Mouse (Mus musculus) B cell, adult (primary cell): ENCODE measurements around the gene Cdh11. TPM values are rescaled to one million over a fixed set of nuclear protein-coding genes. Genes with fewer than 3 reads are reported as not detected.

Experiments used
- total RNA-seq: library from RNA; stranded (reverse); gene quantifications from 4 replicates; pipeline ENCODE4 v1.2.4, GENCODE M21; 2023; ENCODE audit not compliant: inconsistent age

Gene Cdh11
- 0.09 to 0.36 TPM (median 0.35 TPM) in 3 of 4 replicates, not detected in the other for total RNA-seq

DNA sequence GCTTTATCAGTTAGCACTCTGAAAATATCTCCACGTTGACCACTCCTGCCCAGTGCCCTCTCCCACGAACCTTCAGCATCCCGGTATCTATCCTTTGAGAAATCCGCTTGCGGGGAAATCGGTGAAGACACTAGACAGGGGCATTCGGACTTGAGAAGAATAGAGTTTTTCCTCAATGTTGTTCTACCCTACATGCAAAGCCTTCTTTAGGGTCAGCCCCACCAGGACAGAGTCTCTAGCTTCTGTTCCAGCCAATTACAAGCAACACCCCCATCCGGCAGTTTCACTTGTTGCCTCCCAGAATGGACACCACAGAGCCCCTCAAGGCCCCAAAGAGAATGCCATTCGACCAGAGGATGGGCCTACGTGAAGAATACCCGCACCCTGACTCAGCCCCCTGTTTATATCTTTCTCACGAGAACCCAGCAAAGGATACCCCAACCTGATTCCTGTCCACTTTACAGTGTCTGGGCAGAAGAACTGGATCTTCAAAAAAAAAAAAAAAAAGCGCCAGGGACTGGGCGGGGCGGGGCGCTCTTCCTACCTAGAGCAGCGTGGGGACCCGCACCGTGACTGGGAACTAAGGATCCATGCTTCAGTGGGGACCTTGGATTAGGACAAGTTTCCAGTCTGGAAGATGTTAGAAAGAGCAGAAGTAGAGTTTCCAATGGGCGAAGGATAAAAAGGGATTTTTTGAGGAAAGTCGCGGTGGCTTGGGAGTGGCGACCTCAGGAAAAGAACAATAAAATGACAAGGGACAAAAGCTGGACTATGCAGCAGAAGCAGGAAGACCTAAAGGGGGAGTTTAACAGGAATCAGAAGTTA lies at the start of gene Cdh11:
Gene Cdh11 (minus strand): TSS at position 51 of the 825 bp plus-strand sequence.

